Mouse (Mus musculus): Measurements from ENCODE around the gene Platr17. TPM values are rescaled to one million over a fixed set of nuclear protein-coding genes. Genes with fewer than 3 reads are reported as not detected.

The Platr17 gene
- polyA plus RNA-seq, 1 experiment from 2014 or later, result 0.55 TPM

DNA sequence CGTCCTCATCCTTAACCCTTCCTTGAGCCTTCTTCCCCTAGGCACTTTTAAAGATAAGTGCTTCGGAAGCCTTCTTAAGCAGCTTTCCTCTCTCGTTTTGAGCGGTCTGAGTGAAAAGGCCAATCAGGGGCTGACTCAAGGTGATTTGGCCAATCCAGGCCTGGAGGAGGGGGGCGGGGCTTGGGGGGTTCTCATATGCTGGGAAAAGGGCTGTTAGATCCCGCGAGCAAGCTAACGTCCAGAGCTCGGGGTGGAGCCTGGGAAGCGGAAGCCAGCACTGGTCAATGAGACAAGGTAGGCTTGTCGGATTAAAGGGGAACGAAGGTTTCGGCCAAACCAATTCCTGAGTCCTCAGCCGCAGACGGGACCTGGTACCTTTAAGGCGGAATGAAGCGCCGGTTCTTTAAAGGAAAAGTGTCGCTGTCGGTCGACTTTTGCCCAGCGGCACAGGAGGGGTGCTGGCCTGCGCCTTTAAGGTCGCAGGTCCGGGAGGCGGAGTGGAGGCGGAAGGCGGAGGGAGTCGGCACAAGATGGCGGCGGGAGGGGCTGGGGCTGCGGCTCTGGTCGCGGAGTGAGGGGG, 10.8 kb downstream of the Platr17 start, which contains the start of the genes Tapbp and Zbtb22:
Gene Tapbp (plus strand): TSS at position 229 of the 580 bp plus-strand sequence.
Gene Zbtb22 (plus strand): TSS at position 234 of the 580 bp plus-strand sequence.
- H3K4me3 ChIP-seq (replicated peaks), result peak within 1 kb of the TSS; percentile 57
- no peaks in the 10 kb centered on the region for H3K27me3 ChIP-seq
- ATAC-seq (ENCODE audit: insufficient number of reproducible peaks, low FRiP score, low TSS enrichment, low read depth), result peak; percentile 89
- under 1% methylated on average over 34 of the region's 34 CpGs for WGBS
- H3K4me1 ChIP-seq, result peaks cover 47% of the 10 kb centered on the region
- peak within 1 kb of the TSS; percentile 68 for H3K4me2 ChIP-seq (replicated peaks)
- H3K9ac ChIP-seq, result peak within 1 kb of the TSS; percentile 35
- H3K9me3 ChIP-seq (replicated peaks), result no peaks in the 10 kb centered on the region
- H3K27ac ChIP-seq (replicated peaks), result peak within 1 kb of the TSS; percentile 78
- peaks cover 48% of the 10 kb centered on the region for H3K36me3 ChIP-seq

DNA sequence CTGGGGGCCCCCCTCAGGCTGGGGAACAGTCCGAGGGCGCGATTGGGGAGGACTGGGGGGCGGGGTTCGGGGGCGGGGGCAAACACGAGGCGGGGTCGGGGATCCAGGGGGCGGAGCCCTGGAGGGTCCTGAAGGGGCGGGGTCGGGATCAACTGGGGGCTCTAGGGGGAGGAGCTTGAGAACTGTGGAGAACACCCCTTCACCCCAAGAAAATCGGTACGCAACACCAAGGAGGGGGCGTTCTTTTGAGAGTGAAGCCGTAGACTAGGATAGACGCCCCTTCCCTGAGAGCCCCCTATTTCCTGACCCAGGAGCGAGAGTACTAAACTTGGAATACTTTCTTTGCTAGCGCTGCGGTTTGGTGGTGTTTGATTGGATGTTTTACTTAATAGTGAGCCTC, 11.4 kb downstream of the Platr17 start:
- WGBS, result 1% methylated on average over 20 of the region's 20 CpGs
- peak overlapping the region; percentile 78 for H3K27ac ChIP-seq (replicated peaks)
- peak; percentile 26 for ATAC-seq (ENCODE audit: insufficient number of reproducible peaks, low FRiP score, low TSS enrichment, low read depth)
- H3K36me3 ChIP-seq, result peaks cover 43% of the 10 kb centered on the region
- H3K4me1 ChIP-seq, result peaks cover 42% of the 10 kb centered on the region
- H3K9me3 ChIP-seq (replicated peaks), result no peaks in the 10 kb centered on the region
- peak overlapping the region; percentile 68 for H3K4me2 ChIP-seq (replicated peaks)
- peak overlapping the region; percentile 35 for H3K9ac ChIP-seq
- peak overlapping the region; percentile 57 for H3K4me3 ChIP-seq (replicated peaks)
- no peaks in the 10 kb centered on the region for H3K27me3 ChIP-seq

DNA sequence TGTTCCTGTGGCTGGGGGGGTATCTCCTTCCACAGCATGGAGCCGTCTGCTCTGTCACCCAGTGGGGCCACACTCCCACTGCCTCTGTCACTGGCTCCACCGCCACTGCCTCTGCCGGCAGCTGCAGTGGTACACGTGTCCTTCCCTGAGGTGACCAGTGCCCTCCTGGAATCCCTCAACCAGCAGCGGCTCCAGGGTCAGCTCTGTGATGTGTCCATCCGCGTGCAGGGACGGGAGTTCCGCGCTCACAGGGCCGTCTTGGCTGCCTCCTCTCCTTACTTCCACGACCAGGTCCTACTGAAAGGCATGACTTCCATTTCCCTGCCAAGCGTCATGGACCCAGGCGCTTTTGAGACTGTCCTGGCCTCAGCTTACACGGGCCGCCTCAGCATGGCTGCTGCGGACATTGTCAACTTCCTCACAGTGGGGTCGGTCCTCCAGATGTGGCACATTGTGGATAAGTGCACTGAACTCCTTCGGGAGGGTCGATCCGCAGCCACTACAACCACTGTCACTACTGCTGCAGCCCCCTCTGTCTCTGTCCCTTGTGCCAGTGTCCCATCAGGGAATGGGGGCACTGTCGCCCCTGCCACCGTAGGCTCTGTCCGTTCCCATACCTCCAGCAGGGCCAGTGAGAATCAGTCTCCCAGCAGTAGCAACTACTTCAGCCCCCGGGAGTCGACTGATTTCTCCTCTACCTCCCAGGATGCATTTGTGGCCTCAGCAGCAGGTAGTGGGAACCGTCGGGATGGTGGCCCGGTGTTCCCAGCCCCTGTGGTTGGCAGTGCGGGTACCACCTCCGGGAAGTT, 12.1 kb downstream of the Platr17 start:
- Histone ChIP-seq H3K4me3 (replicated peaks) (peak overlapping the region; percentile 57), H3K4me2 (replicated peaks) (peak overlapping the region; percentile 68), H3K27me3 (no peaks in the 10 kb centered on the region), H3K9ac (peak overlapping the region; percentile 35), H3K36me3 (peaks cover 35% of the 10 kb centered on the region), H3K4me1 (peaks cover 34% of the 10 kb centered on the region), H3K9me3 (replicated peaks) (no peaks in the 10 kb centered on the region), H3K27ac (replicated peaks) (no peak overlapping the region)
- no peak for ATAC-seq (ENCODE audit: insufficient number of reproducible peaks, low FRiP score, low TSS enrichment, low read depth)
- 73% methylated on average over 31 of the region's 31 CpGs for WGBS

DNA sequence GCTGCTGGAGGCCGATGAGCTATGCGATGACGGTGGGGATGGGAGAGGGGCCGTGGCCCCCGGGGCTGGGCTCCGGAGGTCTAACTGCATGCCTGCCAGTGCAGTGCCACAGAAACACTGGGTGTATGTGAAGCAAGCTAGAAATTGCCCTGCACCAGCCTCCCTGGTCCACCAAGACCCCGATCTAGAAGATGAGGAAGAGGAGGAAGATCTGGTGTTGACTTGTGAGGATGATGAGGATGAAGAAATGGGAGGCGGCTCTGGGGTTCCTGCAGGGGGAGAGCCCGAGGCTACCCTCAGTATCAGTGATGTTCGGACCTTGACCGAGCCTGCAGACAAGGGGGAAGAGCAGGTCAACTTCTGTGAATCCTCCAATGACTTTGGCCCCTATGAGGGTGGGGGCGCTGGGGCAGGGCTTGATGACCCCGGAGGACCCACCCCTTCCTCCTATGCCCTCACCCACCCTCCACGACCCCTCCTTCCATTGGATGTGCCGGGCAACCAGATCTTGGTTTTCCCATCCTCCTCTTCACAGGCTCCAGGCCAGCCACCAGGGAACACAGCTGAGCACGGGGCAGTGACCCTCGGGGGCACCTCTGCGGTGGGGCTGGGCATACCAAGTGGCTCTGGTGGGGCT, 12.8 kb downstream of the Platr17 start:
- peaks cover 34% of the 10 kb centered on the region for H3K4me1 ChIP-seq
- no peaks in the 10 kb centered on the region for H3K27me3 ChIP-seq
- no peak overlapping the region for H3K27ac ChIP-seq (replicated peaks)
- ATAC-seq (ENCODE audit: insufficient number of reproducible peaks, low FRiP score, low TSS enrichment, low read depth), result no peak
- no peaks in the 10 kb centered on the region for H3K9me3 ChIP-seq (replicated peaks)
- WGBS, result 80% methylated on average over 18 of the region's 18 CpGs
- peaks cover 29% of the 10 kb centered on the region for H3K36me3 ChIP-seq
- H3K9ac ChIP-seq, result no peak overlapping the region
- H3K4me2 ChIP-seq (replicated peaks), result no peak overlapping the region
- 0 out of 2 replicates have a peak overlapping the region, but pooled peaks have one; percentile 66 for H3K4me3 ChIP-seq (replicated peaks)

DNA sequence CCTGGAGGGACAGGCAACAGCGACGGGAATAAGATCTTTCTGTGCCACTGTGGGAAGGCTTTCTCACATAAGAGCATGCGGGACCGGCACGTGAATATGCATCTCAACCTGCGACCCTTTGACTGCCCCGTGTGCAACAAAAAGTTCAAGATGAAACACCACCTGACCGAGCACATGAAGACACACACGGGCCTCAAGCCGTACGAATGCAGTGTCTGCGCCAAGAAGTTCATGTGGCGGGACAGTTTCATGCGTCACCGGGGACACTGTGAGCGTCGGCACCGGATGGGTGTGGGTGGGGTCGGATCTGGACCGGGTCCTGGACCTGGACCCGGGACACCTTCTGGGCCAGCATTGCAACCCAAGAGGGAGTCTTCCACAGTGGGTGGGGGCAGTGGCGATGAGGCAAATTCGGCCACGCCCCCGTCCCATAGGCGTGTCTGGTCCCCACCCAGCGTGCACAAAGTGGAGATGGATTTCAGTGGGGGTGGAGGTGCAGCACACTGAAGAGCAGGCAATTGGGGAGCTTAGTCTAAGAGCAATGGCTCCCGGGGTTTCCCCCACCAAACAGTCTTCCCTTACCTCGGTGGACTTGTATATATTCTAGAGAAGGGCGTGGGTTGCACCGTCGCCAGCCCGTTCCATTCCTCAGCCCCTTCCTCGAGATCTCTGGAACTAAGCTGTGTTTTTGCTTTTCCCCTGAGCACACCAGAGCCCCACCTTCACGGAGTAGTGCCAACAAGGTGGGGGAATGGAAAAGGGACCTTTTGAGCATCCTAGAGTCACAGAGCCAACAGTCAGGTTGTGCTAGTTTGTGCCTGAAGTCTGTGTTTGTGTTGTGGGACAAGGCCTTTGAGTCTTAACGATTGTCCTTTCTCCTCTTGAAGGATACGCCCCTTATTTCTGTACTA, 13.6 kb downstream of the Platr17 start:
- peak overlapping the region; percentile 90 for H3K4me2 ChIP-seq (replicated peaks)
- H3K27ac ChIP-seq (replicated peaks), result peak overlapping the region; percentile 76
- H3K36me3 ChIP-seq, result peaks cover 23% of the 10 kb centered on the region
- H3K9me3 ChIP-seq (replicated peaks), result no peaks in the 10 kb centered on the region
- ATAC-seq (ENCODE audit: insufficient number of reproducible peaks, low FRiP score, low TSS enrichment, low read depth), result no peak
- H3K4me1 ChIP-seq, result peaks cover 34% of the 10 kb centered on the region
- no peaks in the 10 kb centered on the region for H3K27me3 ChIP-seq
- peak overlapping the region; percentile 66 for H3K4me3 ChIP-seq (replicated peaks)
- H3K9ac ChIP-seq, result no peak overlapping the region
- WGBS, result 54% methylated on average over 37 of the region's 37 CpGs

DNA sequence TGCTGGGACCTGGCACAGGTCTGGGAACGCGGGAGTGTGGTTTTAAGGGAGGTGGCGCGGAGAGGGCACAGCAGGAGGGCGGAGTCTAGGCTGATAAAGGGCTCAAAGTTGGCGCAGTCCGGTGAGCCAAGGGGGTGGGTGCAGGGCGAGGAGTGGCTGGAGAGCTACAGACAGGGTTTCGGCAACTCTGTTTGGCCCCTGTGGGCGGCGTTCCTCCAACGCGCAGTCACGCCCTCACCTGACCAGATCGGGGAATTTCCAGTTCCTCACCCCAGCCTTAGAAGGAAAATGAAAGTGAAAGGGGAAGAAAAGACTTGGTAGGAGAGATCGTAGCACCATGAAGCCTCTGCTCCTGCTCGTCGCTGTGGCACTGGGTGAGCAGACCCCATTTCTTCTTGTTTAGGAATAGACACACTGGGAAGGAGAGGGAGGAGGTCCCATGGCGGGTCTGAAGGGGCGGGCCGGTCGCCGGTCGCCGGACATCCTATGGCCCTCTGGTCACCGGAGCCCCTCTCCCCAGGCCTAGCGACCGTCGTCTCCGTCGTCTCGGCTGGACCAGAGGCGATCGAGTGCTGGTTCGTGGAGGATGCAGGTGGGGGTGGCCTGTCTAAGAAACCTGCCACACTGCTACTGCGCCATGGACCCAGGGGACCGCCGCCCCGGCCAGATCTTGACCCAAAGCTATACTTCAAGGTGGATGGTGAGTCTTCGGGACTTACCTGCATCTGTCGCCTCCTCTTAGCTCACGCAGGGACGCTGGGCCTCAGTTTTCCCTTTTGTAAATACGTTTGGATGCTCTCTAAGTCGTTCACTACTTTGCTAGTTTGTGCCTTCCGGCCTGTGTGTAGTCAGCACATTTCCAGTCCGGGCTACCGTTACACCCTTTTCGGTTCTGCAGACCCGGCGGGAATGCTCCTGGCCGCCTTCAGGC, 14.7 kb downstream of the Platr17 start:
- peak overlapping the region; percentile 76 for H3K27ac ChIP-seq (replicated peaks)
- H3K27me3 ChIP-seq, result no peaks in the 10 kb centered on the region
- H3K9me3 ChIP-seq (replicated peaks), result no peaks in the 10 kb centered on the region
- peaks cover 33% of the 10 kb centered on the region for H3K4me1 ChIP-seq
- ATAC-seq (ENCODE audit: insufficient number of reproducible peaks, low FRiP score, low TSS enrichment, low read depth), result no peak
- H3K4me3 ChIP-seq (replicated peaks), result peak overlapping the region; percentile 66
- peaks cover 15% of the 10 kb centered on the region; the same call in 1 of the 2 replicates for H3K36me3 ChIP-seq
- under 1% methylated on average over 52 of the region's 52 CpGs for WGBS
- H3K9ac ChIP-seq, result peak overlapping the region; percentile 39
- peak overlapping the region; percentile 90 for H3K4me2 ChIP-seq (replicated peaks)

DNA sequence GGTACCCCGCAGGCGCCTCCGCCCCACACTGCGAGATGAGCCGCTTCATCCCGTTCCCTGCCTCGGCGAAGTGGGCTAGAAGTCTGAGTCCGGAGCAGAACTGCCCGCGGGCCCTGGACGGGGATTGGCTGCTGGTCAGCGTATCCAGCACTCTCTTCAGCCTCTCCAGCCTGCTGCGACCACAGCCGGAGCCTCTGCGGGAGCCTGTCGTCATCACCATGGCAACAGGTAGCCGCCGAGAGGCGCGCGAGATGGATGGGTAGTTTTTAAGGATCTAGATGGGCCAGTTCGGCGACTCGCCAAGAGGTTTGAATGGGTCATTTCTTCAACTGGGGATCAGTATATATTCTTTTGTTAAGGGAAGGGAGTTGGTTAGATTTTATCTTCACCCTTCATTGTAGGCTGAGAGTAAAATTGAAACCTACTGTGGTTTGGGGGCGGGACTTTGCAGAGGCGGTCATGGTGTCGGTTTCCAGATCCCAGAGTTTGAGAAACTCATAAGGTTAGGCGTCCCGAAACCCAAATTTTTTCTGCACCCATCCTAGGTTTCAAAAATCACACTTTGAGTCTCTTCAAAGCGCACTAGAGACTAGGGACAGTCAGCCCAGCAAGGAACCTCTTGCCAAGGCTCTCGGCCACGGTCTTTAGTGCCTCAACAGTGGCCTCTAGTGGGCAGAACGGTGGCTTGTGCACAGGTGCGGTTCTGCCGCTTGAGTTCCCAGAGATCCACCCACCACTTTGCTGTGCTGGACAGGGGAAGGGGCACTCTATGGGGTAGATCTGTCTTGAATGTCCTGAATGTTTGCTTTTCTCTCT, 15.6 kb downstream of the Platr17 start:
- Histone ChIP-seq H3K4me1 (peaks cover 24% of the 10 kb centered on the region), H3K4me3 (replicated peaks) (peak overlapping the region; percentile 66), H3K27me3 (no peaks in the 10 kb centered on the region), H3K36me3 (peaks cover 10% of the 10 kb centered on the region; the same call in 1 of the 2 replicates), H3K9ac (peak overlapping the region; percentile 39), H3K27ac (replicated peaks) (peak overlapping the region; percentile 76), H3K4me2 (replicated peaks) (peak overlapping the region; percentile 90), H3K9me3 (replicated peaks) (no peaks in the 10 kb centered on the region)
- under 1% methylated on average over 36 of the region's 36 CpGs for WGBS
- peak; percentile 11 for ATAC-seq (ENCODE audit: insufficient number of reproducible peaks, low FRiP score, low TSS enrichment, low read depth)

DNA sequence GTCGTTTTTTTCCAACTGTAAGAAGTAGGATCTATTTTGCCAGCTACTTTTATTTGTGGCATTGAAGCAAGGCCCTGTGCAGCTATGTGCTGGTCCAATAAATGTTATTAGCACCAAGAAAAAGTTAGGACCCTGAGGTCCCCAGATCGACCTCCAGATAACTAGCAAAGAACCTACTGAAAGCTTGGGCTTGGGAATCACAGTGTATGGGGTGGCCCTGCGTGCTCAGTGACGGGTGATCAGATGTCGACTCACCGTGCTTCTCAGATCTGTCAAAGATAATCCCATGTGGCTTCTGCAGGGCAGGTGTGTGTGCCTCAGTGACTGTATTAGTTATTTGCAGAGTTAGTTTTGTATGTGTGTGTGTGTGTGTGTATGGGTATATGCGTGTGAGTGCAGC, 16.4 kb downstream of the Platr17 start:
- H3K9me3 ChIP-seq (replicated peaks), result no peaks in the 10 kb centered on the region
- H3K4me2 ChIP-seq (replicated peaks), result no peak overlapping the region
- 79% methylated on average over 7 of the region's 7 CpGs for WGBS
- no peaks in the 10 kb centered on the region for H3K27me3 ChIP-seq
- H3K36me3 ChIP-seq, result peaks cover 10% of the 10 kb centered on the region; the same call in 1 of the 2 replicates
- H3K27ac ChIP-seq (replicated peaks), result no peak overlapping the region
- H3K4me3 ChIP-seq (replicated peaks), result 0 out of 2 replicates have a peak overlapping the region, but pooled peaks have one; percentile 66
- peaks cover 22% of the 10 kb centered on the region for H3K4me1 ChIP-seq
- no peak for ATAC-seq (ENCODE audit: insufficient number of reproducible peaks, low FRiP score, low TSS enrichment, low read depth)
- no peak overlapping the region for H3K9ac ChIP-seq

DNA sequence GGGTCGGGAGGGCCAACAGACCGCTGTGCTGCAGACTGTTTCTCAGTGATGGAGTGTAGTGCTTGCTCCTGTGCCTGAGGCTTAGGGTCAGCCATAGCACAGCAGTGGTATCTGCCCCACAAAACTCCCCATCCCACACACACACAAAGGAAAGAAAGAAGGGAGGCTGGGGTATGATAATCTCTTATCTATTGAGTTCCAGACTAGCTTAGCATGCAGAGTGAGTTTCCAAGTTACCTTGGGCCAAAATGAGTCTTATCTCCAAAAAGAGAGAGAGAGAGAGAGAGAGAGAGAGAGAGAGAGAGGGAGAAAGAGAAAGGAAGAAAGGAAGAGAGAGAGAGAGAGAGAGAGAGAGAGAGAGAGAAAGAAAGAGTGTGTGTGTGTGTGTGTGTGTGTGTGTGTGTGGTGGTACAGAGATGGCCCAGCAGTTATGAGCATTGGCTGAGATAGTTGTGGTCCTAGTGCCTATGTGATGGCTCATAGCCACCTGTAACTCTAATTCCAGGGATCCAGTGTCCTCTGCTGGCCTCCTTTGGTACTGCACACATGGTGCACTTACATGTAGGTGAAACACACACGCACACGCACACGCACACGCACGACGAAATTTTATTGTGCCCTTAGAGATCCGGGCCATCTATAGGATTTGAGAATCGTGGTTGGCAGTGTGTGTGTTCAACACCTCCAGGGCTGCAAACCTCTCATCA, 19.8 kb downstream of the Platr17 start:
- WGBS, result 88% methylated on average over 10 of the region's 10 CpGs
- Histone ChIP-seq H3K27ac (replicated peaks) (no peak overlapping the region), H3K9ac (no peak overlapping the region), H3K9me3 (replicated peaks) (no peaks in the 10 kb centered on the region), H3K4me3 (replicated peaks) (no peak overlapping the region), H3K4me1 (peaks cover 11% of the 10 kb centered on the region), H3K4me2 (replicated peaks) (no peak overlapping the region), H3K27me3 (no peaks in the 10 kb centered on the region), H3K36me3 (peaks cover 9% of the 10 kb centered on the region; the same call in 1 of the 2 replicates)
- no peak for ATAC-seq (ENCODE audit: insufficient number of reproducible peaks, low FRiP score, low TSS enrichment, low read depth)
